Mouse (Mus musculus) retina, adult 2 months (tissue): ENCODE measurements at regions not wholly inside any gene's neighbourhood (a gene's known extent, or its start where the extent isn't known, plus 50 kb on each side); places are given as distances from the start of the nearest gene placed in this dataset.

Experiments used
- DNase-seq: peaks from one replicate; pipeline ENCODE4 v3.0.0-alpha.2; 2012; ENCODE audit warnings: low read depth, low spot score

GRCm38 (mm10) chr1:40907813-40908212 is 102.4 kb downstream of the Tmem182 start:
- DNase-seq = no peak

GRCm38 (mm10) chr1:40913591-40913990 is 108.2 kb downstream of the Tmem182 start:
- no peak for DNase-seq

GRCm38 (mm10) chr1:40924271-40924670 is 118.9 kb downstream of the Tmem182 start:
- DNase-seq = no peak

- no peak for DNase-seq
Observed at GRCm38 (mm10) chr1:40924780-40925179, 119.4 kb downstream of the Tmem182 start.

GRCm38 (mm10) chr1:40931374-40931773 is 126.0 kb downstream of the Tmem182 start:
- no peak for DNase-seq

GRCm38 (mm10) chr1:40936729-40937128 is 131.3 kb downstream of the Tmem182 start:
- DNase-seq = no peak

GRCm38 (mm10) chr1:40942751-40943150 is 137.3 kb downstream of the Tmem182 start:
- DNase-seq = no peak

- no peak for DNase-seq
Observed at GRCm38 (mm10) chr1:40943165-40943564, 137.8 kb downstream of the Tmem182 start.

- DNase-seq = no peak
Observed at GRCm38 (mm10) chr1:40950641-40951040, 145.2 kb downstream of the Tmem182 start.

GRCm38 (mm10) chr1:40954720-40955163 is 149.3 kb downstream of the Tmem182 start:
- no peak for DNase-seq

GRCm38 (mm10) chr1:40967768-40968504 is 162.5 kb downstream of the Tmem182 start:
- DNase-seq = no peak

- DNase-seq = no peak
Observed at GRCm38 (mm10) chr1:40983762-40984161, 178.4 kb downstream of the Tmem182 start.

- no peak for DNase-seq
Observed at GRCm38 (mm10) chr1:40993327-40993726, 187.9 kb downstream of the Tmem182 start.

GRCm38 (mm10) chr1:41001154-41001949 is 196.0 kb downstream of the Tmem182 start:
- no peak for DNase-seq

- no peak for DNase-seq
Observed at GRCm38 (mm10) chr1:41002006-41002405, 196.6 kb downstream of the Tmem182 start.

GRCm38 (mm10) chr1:41026943-41027342 is 221.5 kb downstream of the Tmem182 start:
- no peak for DNase-seq

- no peak for DNase-seq
Observed at GRCm38 (mm10) chr1:41027540-41027978, 222.2 kb downstream of the Tmem182 start.

- no peak for DNase-seq
Observed at GRCm38 (mm10) chr1:41028021-41028420, 222.6 kb downstream of the Tmem182 start.

- no peak for DNase-seq
Observed at GRCm38 (mm10) chr1:41035085-41035880, 229.9 kb downstream of the Tmem182 start.

- DNase-seq = peak; percentile 2
Observed at GRCm38 (mm10) chr1:41036940-41037339, 231.5 kb downstream of the Tmem182 start.

GRCm38 (mm10) chr1:41054426-41054955 is 249.1 kb downstream of the Tmem182 start:
- DNase-seq = no peak

- no peak for DNase-seq
Observed at GRCm38 (mm10) chr1:41055761-41056160, 250.4 kb downstream of the Tmem182 start.
